Mouse (Mus musculus): ENCODE data around the gene Tmem150c.

Gene Tmem150c

DNA sequence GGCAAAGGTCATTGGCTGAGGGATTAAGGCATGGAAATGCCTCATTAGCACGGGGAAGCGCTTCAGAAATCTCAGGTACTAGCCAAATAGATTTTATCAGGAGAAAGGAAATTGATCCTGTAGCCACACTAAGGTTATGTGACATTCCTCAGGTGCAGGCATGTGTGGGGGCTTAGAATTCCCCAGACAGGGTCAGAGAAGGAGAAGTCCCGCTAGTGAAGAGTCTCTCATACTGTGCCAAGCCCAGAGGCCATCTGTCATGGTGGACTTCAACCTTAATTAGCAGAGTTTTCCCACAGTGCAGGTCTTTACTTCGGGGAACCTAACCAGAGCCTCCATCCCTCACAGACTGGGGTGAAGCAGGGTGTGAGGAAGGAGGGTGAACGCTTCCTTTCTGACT, 62.7 kb downstream of the Tmem150c start:
- no peak for DNase-seq

GRCm38 (mm10) chr5:100091602-100092001, 68.0 kb downstream of the Tmem150c start:
- peak; percentile 75 for DNase-seq

GRCm38 (mm10) chr5:100091263-100091594, 68.4 kb downstream of the Tmem150c start:
- DNase-seq = no peak

- DNase-seq = no peak
These were observed 68.9 kb downstream of the Tmem150c start for GRCm38 (mm10) chr5:100090515-100091262.

DNA sequence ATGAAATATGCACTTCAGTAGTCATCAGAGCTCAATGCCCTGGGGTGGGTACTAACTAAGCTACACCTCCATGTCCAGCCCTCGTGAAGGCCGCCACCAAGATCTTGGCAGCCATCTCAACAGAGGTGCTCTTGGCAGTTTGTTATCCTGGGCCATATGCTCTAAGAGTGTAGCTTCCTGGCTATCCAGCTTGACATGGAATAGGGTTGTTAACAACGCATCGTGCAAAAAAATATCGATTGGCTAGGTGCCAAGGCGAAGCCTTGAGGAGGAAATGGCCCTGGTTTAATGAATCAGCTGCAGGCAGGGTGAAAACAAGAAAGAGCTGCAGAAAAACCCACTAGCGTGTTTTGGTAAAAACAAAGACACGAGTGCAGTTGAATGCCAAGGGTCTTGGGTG, 74.5 kb downstream of the Tmem150c start:
- DNase-seq = no peak

DNA sequence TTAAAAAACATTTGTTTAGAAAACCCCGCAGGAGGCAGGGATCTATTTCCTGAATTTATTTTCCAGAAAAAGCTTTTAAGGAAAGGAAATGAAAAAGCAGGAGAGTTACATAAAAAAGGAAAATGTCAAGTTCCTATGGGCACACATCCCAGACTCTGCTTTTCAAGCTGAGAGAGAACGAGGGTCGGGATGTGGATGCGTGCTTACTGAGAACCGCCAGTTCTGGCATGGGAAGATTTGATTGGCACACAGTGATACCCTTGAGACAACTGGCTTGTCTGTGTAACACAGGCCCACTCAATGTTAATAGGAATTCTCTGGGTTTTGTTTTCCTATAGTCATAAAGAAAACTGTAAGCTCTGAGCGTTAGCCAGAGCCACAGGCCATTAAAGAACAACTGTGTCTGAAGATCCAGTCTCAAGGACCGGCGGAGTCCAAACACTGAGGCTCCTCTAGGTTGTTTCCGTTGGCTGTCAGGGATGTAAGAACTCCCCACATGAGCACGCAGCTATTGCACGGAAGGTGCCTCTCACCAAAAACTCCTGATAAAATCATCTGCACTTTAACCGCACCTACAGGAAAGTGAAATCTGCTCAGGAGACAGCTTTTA, 75.5 kb downstream of the Tmem150c start:
- DNase-seq = no peak

GRCm38 (mm10) chr5:100082006-100082405, 77.6 kb downstream of the Tmem150c start:
- DNase-seq = no peak

- no peak for DNase-seq
These were observed 79.7 kb downstream of the Tmem150c start for GRCm38 (mm10) chr5:100079931-100080275.

DNA sequence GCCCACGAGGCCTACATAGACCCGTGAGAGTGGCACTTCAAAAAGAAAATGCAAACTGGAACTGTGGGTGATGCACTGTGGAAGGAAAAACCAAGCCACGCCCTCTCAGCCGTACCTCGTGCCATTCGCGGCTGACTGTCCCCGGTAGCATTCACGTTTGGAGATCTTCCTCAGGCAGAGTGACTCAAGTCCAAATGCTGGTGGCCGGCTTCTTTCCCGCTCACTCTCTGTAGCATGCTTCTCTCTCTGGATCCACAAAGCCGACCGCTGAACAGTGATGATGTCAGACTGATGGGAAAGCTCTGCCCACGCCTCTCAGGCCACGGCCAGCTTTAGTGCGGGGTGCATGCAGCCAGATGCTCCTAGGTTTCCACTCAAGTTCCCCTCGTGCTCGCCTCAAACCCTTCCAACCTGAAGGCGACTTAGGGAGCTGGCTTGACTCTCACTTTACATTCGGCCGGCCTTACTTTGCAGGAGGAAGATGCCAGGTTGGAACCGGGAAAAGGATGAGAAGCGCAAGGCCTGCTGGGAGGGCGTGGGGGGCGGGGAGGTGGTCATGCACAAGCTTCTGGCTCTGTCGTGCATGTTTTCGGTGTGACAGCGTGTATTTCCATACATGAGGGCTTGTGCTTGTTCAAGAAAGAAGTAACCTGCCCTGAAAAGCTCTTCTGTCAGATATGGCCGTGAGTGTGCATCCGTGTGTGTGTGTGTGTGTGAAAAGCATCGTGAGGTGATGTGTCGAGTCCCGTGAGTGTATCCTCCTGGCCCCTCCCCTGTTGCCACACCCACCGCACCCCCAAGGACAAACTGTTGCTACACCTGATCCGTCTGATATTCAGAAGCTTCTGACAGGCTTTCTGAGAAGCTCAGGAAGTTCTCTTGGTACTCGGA, 80.3 kb downstream of the Tmem150c start:
- DNase-seq = peak; percentile 46

DNA sequence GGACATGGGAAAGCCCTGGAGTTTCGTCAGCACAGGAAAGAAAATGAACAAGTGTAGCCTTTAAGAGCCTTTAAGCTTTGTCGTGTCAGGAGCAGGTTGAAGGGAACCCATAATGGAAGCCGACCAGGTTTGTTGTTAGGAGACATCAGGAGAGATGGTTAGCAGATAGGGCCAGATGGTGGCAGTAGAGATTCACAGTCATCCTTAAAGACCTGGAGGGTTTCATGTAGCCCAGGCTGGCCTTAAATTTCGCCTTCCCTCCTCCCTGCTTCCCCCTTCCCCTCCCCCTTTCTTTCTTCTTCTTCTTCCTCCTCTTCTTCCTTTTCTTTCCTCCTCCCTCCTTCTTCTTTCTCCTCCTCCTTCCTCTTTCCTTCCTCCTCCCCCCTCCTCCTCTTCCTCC, 85.0 kb downstream of the Tmem150c start:
- no peak for DNase-seq

DNA sequence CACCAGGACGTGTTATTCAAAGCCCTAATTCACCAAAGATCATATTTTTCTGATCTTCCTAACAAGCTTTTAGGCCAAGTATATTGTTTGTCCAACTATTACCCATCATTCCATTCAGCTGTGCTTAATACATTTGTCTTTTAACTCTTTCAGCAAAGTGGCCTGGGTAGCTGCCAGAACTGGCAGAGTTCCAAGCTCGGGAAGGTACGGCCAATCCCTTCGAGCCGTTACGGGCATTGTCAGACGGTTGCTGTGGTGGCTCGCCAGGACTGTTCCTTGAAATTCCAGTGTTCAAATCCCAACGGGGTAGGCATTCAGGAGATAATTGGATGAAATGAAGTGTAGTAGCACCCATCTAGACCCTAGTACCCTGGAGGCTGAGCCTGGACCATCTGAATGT, 87.1 kb downstream of the Tmem150c start:
- DNase-seq = no peak

- DNase-seq = no peak
These were observed 88.1 kb downstream of the Tmem150c start for GRCm38 (mm10) chr5:100071541-100071940.

GRCm38 (mm10) chr5:100070255-100070654, 89.4 kb downstream of the Tmem150c start:
- DNase-seq = peak; percentile 78

GRCm38 (mm10) chr5:100069526-100069925, 90.1 kb downstream of the Tmem150c start:
- no peak for DNase-seq

DNA sequence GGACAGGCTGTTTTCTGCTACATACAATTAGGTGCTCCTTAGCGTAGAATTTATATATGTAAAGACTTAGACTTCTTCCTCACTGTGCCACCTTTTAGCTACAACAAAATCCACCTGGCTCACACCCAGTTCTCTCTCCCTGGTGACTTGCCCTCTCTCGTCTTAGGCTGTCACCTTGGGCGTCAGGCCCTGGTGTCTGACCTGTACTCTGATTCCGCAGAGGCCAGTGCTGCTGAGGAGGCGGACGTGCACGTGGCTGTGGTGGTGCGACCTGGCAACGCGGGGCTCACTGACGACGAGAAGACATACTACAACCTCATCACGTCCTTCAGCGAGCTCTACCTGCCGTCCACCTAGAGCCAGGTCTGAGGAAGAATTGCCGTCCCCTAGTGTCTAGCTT, 92.0 kb downstream of the Tmem150c start:
- DNase-seq = no peak

- DNase-seq = no peak
These were observed 98.7 kb downstream of the Tmem150c start for GRCm38 (mm10) chr5:100060876-100061275.

DNA sequence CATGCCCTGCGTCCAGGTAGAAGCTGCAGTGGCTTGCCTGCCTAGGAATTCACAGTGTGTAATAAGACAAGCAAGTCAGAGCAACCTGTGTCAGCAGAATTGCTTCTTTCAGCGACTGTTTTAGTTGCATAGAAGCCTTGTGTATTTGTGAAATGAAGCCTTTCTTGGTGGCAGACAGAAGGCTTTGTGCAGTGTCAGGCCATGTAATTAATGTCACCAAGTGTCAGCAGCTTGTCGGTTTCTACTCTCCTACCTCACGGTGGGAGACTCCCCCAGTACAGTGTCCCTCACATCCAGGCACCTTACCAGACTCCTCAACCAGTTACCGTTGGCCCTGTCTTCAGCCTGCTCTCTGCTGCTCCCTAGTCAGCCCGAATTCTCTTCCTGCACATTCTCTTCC, 100.3 kb downstream of the Tmem150c start:
- DNase-seq = no peak

DNA sequence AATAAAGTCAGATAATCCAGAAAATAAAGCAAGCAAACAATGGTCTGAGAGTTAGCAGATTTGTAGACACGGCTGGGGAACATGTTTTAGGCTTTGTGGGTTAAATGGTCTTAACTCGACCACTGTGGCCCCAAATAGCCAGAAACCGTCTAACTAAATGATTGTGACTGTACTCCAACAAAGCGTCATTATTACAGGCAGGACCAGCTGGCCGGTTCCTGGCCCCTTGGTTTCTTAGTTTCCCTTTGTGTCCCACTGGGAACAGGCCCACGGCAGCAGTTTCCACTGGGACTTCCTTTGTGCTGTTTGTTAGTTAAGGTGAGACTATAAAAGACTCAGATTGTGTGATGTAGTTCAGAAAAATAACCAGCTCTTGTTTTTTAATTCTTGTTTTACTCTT, 100.9 kb downstream of the Tmem150c start:
- DNase-seq = no peak

DNA sequence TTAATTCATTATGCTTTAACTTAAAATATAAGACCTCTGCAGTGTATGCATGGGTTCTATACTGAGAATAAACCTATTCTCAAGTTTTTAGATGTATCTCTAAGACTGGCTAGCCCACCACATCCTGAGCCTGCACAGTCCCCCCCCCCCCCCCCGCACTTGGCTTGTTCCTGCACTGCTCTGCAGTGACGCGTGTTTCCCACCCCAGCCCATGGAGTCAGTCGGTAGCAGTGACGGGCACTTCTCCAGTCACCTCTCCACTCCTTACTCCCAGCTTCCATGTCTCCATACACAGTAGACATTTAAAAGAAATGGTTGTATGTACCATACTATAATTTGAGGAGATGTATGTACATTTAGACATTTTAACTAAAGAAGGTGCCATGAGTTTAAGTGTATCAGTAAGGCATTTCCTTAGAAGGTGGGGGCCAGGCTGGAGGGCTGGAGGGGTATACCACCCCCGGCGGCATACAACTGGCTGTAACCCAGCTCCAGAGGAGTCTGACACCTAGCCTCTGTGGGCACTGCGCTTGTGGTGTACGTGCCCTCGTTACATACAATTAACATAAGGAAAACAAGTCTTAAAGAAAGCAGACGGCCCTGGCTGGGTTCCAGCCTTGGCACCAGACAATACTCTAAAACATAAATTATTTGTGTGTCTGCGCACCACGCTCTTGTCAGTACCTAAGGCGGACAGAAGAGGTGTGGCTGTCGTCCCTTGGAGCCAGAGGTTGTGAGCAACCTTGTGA, 102.0 kb downstream of the Tmem150c start:
- DNase-seq = no peak

GRCm38 (mm10) chr5:100055866-100056369, 103.7 kb downstream of the Tmem150c start:
- no peak for DNase-seq

DNA sequence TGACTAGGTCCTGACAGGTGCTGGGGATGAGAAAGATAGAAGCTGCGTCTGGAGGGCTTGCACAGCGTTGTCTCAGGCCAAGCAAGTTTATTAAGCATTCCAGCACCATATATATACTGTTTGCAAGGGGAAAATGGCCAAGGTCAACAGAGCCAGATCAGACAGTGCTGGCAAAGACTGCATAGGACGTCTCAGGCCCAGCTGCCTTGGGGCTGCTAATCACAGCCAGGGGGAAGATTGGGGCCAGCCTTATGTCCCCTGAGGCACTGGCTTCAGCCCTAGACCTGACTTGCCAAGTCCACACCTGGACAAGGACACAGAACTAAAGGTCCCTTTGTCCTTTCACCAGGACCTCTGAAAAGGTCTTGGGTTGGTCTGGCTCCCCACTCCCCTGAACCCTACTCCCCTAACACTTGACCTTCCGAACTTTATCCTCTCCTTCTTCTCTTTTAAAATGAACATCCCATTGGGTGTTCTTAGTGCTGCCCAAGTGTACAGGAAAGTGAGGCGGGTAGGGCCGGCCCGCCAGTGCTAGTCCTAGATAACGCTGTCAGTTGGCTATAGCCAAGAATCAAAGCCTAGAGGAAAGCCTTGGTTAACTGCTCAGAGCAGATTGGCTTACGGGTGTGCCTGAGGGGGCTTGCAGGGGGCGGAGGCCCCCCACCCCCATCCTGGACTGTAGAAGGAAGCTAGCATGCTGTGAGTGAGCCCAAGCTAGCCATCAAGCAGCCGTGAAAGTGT, 104.6 kb downstream of the Tmem150c start:
- DNase-seq = no peak

GRCm38 (mm10) chr5:100052728-100053127, 106.9 kb downstream of the Tmem150c start:
- no peak for DNase-seq

Measured in embryo, embryonic 11 days (tissue).